Mouse (Mus musculus) midbrain, embryonic 14.5 days (tissue): ENCODE measurements around the gene Ubr1. TPM values are rescaled to one million over a fixed set of nuclear protein-coding genes. Genes with fewer than 3 reads are reported as not detected.
"Not testable (repeated sequence)": the region's sequence is repeated elsewhere in the genome, so short reads cannot be mapped to it uniquely, and the experiment has no call there.

Experiments used
- ATAC-seq: fragments of 200-750 bp; cut with Nextera tagmentation; 2 replicates; pipeline ENCODE4 v1.8.0; 2017; ENCODE audit warnings: moderate number of reproducible peaks, moderate library complexity; ENCODE audit not compliant: low FRiP score, low TSS enrichment
- DNase-seq: peaks from one replicate; pipeline ENCODE4 v3.0.0-alpha.2; 2015
- H3K27ac ChIP-seq: fragments of 300-500 bp; sonication (generic); replicated peaks from 2 replicates; pipeline ENCODE4 v1.5.1; 2014; ENCODE audit warnings: mild to moderate bottlenecking, low read depth, low read length, moderate library complexity
- H3K27me3 ChIP-seq: fragments of 300-500 bp; sonication (generic); 2 replicates; pipeline ENCODE4 v1.6.1; 2014; ENCODE audit warnings: low read length, control low read depth, mixed read lengths; ENCODE audit not compliant: control insufficient read depth, insufficient read depth
- H3K36me3 ChIP-seq: fragments of 300-500 bp; sonication (generic); 2 replicates; pipeline ENCODE4 v1.6.1; 2014; ENCODE audit warnings: low read length, control low read depth; ENCODE audit not compliant: control insufficient read depth, insufficient read depth
- H3K4me1 ChIP-seq: fragments of 300-500 bp; sonication (generic); 2 replicates; pipeline ENCODE4 v1.6.1; 2014; ENCODE audit warnings: mild to moderate bottlenecking, antibody characterized with exemption, low read length, control low read depth; ENCODE audit not compliant: control insufficient read depth, insufficient read depth
- H3K4me2 ChIP-seq: fragments of 300-500 bp; sonication (generic); 2 replicates; pipeline ENCODE4 v1.6.1; 2014; ENCODE audit warnings: mild to moderate bottlenecking, low read length, moderate library complexity
- H3K4me3 ChIP-seq: fragments of 300-500 bp; sonication (generic); replicated peaks from 2 replicates; pipeline ENCODE4 v1.5.1; 2014; ENCODE audit warnings: low read depth, low read length
- H3K9ac ChIP-seq: fragments of 300-500 bp; sonication (generic); replicated peaks from 2 replicates; pipeline ENCODE4 v1.6.1; 2014; ENCODE audit warnings: mild to moderate bottlenecking, low read length, moderate library complexity
- H3K9me3 ChIP-seq: fragments of 300-500 bp; sonication (generic); 2 replicates; pipeline ENCODE4 v1.6.1; 2016; ENCODE audit warnings: low read length, control low read depth, mixed read lengths; ENCODE audit not compliant: control insufficient read depth
- WGBS: fragments of 180-500 bp; shearing (Covaris S2); extraction: QIAGEN DNeasy Blood & Tissue Kit; methylation state at CpG from one replicate; pipeline ENCODE4 v1.1.7; 2014; 5-methylcytosine and 5-hydroxymethylcytosine counted together
- polyA plus RNA-seq: library from polyadenylated mRNA; unstranded; fragments of >200 nt; fragmentation: Nextera tagmentation; extraction: Ambion mirVana; gene quantifications from 2 replicates; pipeline ENCODE4 v1.2.1, GENCODE M21; 2014

Gene Ubr1
- polyA plus RNA-seq, 1 experiment from 2014 or later: 40.5 TPM

GRCm38 (mm10) chr2:120979819-120980218 is 9.3 kb upstream of the Ubr1 start:
- no peak overlapping the region for H3K4me3 ChIP-seq
- DNase-seq (no peak), ATAC-seq (no peak)
- no peak overlapping the region for H3K9ac ChIP-seq
- no peaks in the 10 kb centered on the region for H3K9me3 ChIP-seq
- H3K4me1 ChIP-seq: 0 out of 2 replicates have a peak, but pooled peaks cover 6% of the 10 kb centered on the region
- H3K27ac ChIP-seq: no peak overlapping the region
- H3K36me3 ChIP-seq: peaks cover 6% of the 10 kb centered on the region; the same call in 1 of the 2 replicates
- H3K27me3 ChIP-seq: no peaks in the 10 kb centered on the region
- no peak overlapping the region for H3K4me2 ChIP-seq
- WGBS: 95% methylated on average over 1 of the region's 1 CpGs

GRCm38 (mm10) chr2:120978693-120979037 is 8.2 kb upstream of the Ubr1 start:
- no peak for ATAC-seq
- peaks cover 6% of the 10 kb centered on the region; the same call in 1 of the 2 replicates for H3K36me3 ChIP-seq
- H3K4me2 ChIP-seq: no peak overlapping the region
- no peaks in the 10 kb centered on the region for H3K9me3 ChIP-seq
- DNase-seq: peak; percentile 36
- no peaks in the 10 kb centered on the region for H3K27me3 ChIP-seq
- H3K9ac ChIP-seq: no peak overlapping the region
- no peak overlapping the region for H3K27ac ChIP-seq
- H3K4me1 ChIP-seq: 0 out of 2 replicates have a peak, but pooled peaks cover 6% of the 10 kb centered on the region
- 35% methylated on average over 2 of the region's 2 CpGs for WGBS
- no peak overlapping the region for H3K4me3 ChIP-seq

DNA sequence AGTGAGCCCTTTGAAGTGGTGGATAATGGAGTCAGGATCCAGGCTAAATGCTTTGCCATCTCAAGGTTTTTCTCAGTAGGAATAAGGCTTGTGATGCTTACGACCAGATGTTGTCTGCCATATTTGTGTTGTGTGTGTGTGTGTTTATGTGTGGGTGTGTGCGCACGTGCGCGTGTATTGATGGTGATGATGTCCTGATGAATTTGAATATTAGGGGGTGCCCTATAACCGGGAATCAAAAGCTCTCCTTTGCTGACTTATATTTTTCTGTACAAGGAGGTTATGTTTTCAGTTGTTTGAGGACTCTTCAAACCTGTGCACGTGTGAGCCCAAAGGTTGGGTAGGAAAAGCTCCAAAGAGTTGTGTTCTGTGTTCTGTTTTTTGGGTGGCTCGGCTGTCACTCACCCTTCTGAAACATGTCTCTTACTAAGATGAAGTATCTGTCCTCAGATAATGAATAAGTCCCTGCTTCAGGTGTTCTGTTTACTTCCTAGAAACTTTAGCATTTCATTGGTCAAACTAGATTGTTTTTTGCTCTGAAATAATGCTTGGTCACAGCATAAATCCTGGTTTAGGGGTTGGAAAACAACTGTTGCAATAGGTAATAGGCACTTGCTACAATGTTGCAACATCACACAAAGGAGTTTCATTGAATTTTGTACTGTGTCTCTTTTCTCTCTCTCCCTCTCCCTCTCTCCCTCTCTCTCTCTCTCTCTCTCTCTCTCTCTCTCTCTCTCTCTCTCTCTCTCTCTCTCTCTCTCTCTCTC is 7.6 kb upstream of the Ubr1 start:
- peak overlapping the region; percentile 86 for H3K4me2 ChIP-seq
- peak overlapping the region; percentile 71 for H3K4me3 ChIP-seq
- no peaks in the 10 kb centered on the region for H3K9me3 ChIP-seq
- WGBS: 75% methylated on average over 8 of the region's 8 CpGs
- no peak for ATAC-seq
- peak overlapping the region; percentile 84 for H3K9ac ChIP-seq
- no peak for DNase-seq
- H3K27me3 ChIP-seq: no peaks in the 10 kb centered on the region
- peaks cover 6% of the 10 kb centered on the region; the same call in 1 of the 2 replicates for H3K36me3 ChIP-seq
- H3K4me1 ChIP-seq: 0 out of 2 replicates have a peak, but pooled peaks cover 6% of the 10 kb centered on the region
- H3K27ac ChIP-seq: peak overlapping the region; percentile 87

GRCm38 (mm10) chr2:120976990-120977925 is 6.7 kb upstream of the Ubr1 start, which contains the start of gene Tmem62:
Gene Tmem62 (plus strand): TSS chr2:120977017.
- peak; percentile 78 for DNase-seq
- Histone ChIP-seq H3K27ac (peak within 1 kb of the TSS; percentile 87), H3K36me3 (peaks cover 6% of the 10 kb centered on the region; the same call in 1 of the 2 replicates), H3K4me3 (peak within 1 kb of the TSS; percentile 71), H3K4me1 (0 out of 2 replicates have a peak, but pooled peaks cover 6% of the 10 kb centered on the region), H3K9me3 (no peaks in the 10 kb centered on the region), H3K27me3 (no peaks in the 10 kb centered on the region), H3K9ac (peak within 1 kb of the TSS; percentile 84), H3K4me2 (peak within 1 kb of the TSS; percentile 86)
- ATAC-seq: peak; percentile 76
- WGBS: under 1% methylated on average over 65 of the region's 71 CpGs

GRCm38 (mm10) chr2:120976308-120976707 is 5.8 kb upstream of the Ubr1 start:
- H3K9ac ChIP-seq: no peak overlapping the region
- ATAC-seq: no peak
- 0 out of 2 replicates have a peak, but pooled peaks cover 6% of the 10 kb centered on the region for H3K4me1 ChIP-seq
- H3K27me3 ChIP-seq: no peaks in the 10 kb centered on the region
- peak overlapping the region; percentile 86 for H3K4me2 ChIP-seq
- 51% methylated on average over 4 of the region's 4 CpGs for WGBS
- H3K4me3 ChIP-seq: peak overlapping the region; percentile 71; the same call in 1 of the 2 replicates
- peaks cover 6% of the 10 kb centered on the region; the same call in 1 of the 2 replicates for H3K36me3 ChIP-seq
- no peaks in the 10 kb centered on the region for H3K9me3 ChIP-seq
- peak; percentile 37 for DNase-seq
- no peak overlapping the region for H3K27ac ChIP-seq

- H3K36me3 ChIP-seq: no peaks in the 10 kb centered on the region
- no peaks in the 10 kb centered on the region for H3K27me3 ChIP-seq
- no peak overlapping the region for H3K27ac ChIP-seq
- H3K4me2 ChIP-seq: no peak overlapping the region
- H3K9me3 ChIP-seq: no peaks in the 10 kb centered on the region
- peaks cover 19% of the 10 kb centered on the region for H3K4me1 ChIP-seq
- DNase-seq (no peak), ATAC-seq (no peak)
- H3K4me3 ChIP-seq: no peak overlapping the region
- no peak overlapping the region for H3K9ac ChIP-seq
- 21% methylated on average over 5 of the region's 5 CpGs for WGBS
Observed at GRCm38 (mm10) chr2:120972964-120973363, 2.4 kb upstream of the Ubr1 start.

- H3K4me1 ChIP-seq: peaks cover 16% of the 10 kb centered on the region
- H3K4me2 ChIP-seq, H3K27ac ChIP-seq, H3K36me3 ChIP-seq, H3K4me3 ChIP-seq, H3K9ac ChIP-seq, H3K27me3 ChIP-seq, DNase-seq, H3K9me3 ChIP-seq, ATAC-seq: not testable (repeated sequence)
- 96% methylated on average over 8 of the region's 8 CpGs for WGBS
Observed at GRCm38 (mm10) chr2:120972257-120972656, 1.7 kb upstream of the Ubr1 start.

DNA sequence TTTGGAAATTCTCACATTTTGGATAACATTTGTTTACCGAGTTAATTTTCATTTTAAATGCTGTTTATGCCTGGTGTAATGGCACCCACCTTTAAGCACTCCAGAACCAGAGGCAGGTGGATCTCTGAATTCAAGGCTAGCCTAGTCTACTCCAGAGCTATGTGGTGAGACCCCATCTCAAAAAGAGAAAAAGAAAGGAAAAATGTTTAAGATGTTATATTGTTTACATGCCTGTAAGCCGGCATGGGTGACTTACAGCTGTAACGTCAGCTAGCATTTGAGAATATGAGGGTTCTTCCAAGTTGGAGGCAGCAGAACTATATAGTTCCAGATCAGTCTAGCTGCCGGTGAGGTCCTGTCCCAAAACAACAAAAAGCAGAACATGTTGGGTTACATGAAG is 1.3 kb upstream of the Ubr1 start:
- Histone ChIP-seq H3K4me2 (peak overlapping the region; percentile 76; the same call in 1 of the 2 replicates), H3K4me1 (peaks cover 16% of the 10 kb centered on the region), H3K9ac (no peak overlapping the region), H3K9me3 (no peaks in the 10 kb centered on the region), H3K27me3 (no peaks in the 10 kb centered on the region), H3K27ac (no peak overlapping the region), H3K4me3 (no peak overlapping the region), H3K36me3 (no peaks in the 10 kb centered on the region)
- WGBS: 94% methylated on average over 4 of the region's 4 CpGs
- no peak for ATAC-seq
- no peak for DNase-seq
